Mouse (Mus musculus) cerebellum, postnatal 14 days (tissue): ENCODE data around the gene Prl3c1.
"Not testable (repeated sequence)": the region's sequence is repeated elsewhere in the genome, so short reads cannot be mapped to it uniquely, and the experiment has no call there.

ENCODE experiments used
- DNase-seq, 2 experiments: peaks; one replicate each; pipeline ENCODE4 v3.0.0; 2021; ENCODE audit warnings: mixed read lengths in 2 of 2

The Prl3c1 gene

DNA sequence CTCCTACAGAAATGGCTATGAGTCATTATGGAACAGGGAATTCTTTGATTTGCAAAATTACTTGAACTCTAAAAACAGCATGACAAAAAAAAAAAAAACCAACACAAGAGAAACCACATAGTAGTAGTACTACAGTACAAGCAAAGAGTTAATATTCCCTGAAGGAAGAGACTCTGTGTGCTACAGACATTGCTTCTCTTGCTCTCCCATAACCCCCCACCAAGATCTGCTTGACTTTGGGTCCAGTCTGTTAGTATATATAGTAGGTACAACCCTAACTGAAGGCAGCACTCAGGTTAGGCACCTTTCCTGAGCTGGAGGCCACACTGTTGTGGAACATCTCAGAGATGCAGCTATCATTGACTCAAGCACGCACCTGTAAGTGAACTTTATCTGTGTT is at the start of gene Prl3c1:
Prl3c1 (plus strand) TSS at position 301 of the 400 bp plus-strand sequence.
- DNase-seq: no peak

DNA sequence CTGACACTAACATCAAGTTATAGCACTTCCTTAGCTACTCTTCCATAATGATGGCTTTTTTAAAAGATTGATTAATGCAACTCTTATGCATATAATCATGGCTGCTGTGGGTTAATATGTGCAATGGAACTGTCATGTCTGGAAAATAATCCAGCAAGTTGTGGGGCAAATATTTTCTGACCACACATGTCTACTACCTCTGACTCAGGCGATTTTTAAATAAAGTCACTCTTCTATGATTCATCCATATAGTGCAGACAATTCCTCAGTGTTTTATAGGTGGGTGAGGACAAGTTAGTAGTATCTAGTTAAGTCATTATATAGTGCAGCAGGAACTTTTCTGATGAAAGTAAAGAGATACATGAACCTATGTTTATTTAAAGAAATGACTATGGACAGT is 48.2 kb upstream of the Prl3c1 start:
- no peak for DNase-seq

DNA sequence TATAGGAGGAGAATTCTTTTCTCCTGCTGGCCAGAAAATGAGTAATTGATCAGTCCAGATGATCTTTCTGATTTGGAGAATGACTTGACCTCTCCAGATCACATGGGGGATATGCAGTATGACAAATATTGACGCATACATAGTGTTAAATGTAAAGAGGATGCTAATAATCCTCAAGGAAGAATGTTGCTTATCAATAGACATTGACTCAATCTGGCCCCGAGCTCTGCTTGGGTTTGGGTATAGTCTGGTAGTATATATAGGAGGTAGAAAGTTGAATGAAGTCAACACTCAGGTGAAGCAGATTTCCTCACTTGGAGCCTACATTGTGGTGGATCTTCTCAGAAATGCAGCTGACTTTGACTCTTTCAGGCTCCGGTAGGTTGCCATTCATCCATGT is 40.0 kb upstream of the Prl3c1 start, which contains the start of gene Prl3d3:
Prl3d3 (plus strand) TSS at position 301 of the 400 bp plus-strand sequence.
- DNase-seq: not testable (repeated sequence)

DNA sequence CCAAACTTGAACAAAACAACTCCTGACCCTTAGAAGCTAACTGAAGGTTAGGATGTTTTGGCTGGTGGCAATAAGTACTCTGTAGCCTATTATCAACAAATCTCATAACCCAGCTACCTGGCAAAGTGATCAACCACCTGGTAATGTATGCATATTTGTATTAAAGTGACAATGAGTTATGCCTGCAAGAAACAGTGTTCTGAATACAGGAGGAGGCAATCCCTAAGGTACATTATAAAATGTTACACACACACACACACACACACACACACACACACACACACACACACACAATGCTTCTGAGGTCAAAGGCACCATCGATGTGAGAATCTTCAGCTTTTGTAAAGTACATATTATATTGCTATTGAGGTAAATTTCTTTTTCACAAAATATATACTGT is 45.1 kb downstream of the Prl3c1 start, which contains the start of gene Prl3b1:
Prl3b1 (plus strand) TSS at position 301 of the 400 bp plus-strand sequence.
- no peak for DNase-seq
